Mouse (Mus musculus): Measurements from ENCODE around the gene Kirrel2. TPM values are rescaled to one million over a fixed set of nuclear protein-coding genes. Genes with fewer than 3 reads are reported as not detected.

The Kirrel2 gene
- polyA plus RNA-seq, 1 experiment from 2014 or later, result 7.3 TPM

DNA sequence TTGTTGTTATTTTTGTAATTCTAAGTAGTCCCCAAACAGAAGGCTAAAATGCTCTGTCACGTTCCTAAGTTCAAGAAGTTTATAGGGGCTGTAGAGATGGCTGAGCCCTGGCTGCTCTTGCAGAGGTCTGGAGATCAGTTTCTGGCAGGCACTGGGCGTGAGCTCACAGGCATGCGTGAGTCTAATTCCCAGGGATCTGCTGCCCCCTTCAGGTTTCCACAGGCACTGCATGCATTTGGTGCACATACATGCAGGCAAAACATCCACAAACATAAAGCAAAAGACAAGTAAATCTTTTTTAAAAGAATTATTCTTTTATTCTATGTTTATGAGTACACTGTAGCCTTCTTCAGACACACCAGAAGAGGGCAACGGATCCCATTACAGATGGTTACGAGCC, 14.9 kb upstream of the Kirrel2 start:
- H3K36me3 ChIP-seq, result no peaks in the 10 kb centered on the region
- H3K9ac ChIP-seq, result no peak overlapping the region
- H3K4me1 ChIP-seq (replicated peaks), result peaks cover 2% of the 10 kb centered on the region
- peaks cover 9% of the 10 kb centered on the region for H3K27me3 ChIP-seq
- H3K27ac ChIP-seq (replicated peaks), result no peak overlapping the region
- no peak overlapping the region for H3K4me2 ChIP-seq
- no peaks in the 10 kb centered on the region for H3K9me3 ChIP-seq
- ATAC-seq (ENCODE audit: low FRiP score, low read depth), result no peak
- no peak overlapping the region for H3K4me3 ChIP-seq
- 47% methylated on average over 5 of the region's 5 CpGs for WGBS

DNA sequence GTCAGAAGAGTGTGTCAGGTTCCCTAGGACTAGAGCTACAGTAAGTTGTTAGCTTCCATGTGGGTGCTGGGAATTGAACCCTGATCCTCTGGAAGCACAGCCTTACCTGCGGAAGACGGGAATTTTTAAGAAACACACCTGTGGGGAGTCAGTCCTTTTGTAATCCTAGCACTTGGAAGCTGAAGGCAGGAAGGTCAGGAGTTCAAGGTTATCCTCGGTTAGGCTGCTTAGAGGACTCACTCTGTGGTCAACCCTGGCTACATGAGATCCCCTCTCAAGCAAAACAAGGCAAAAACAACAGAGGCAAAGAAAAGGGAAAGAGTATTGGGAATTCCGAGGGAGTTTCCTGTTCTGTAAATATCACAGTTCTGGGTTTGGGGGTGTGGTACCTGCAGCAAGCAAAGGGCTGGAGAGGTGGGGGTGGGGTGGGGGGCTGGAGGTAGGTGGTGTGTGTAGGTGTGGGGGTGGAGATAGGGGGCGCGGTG, 7.4 kb upstream of the Kirrel2 start:
- no peaks in the 10 kb centered on the region for H3K36me3 ChIP-seq
- H3K27ac ChIP-seq (replicated peaks), result no peak overlapping the region
- ATAC-seq (ENCODE audit: low FRiP score, low read depth), result no peak
- no peak overlapping the region for H3K4me2 ChIP-seq
- H3K4me3 ChIP-seq, result no peak overlapping the region
- H3K27me3 ChIP-seq, result peaks cover 65% of the 10 kb centered on the region
- H3K9ac ChIP-seq, result no peak overlapping the region
- no peaks in the 10 kb centered on the region for H3K9me3 ChIP-seq
- no peaks in the 10 kb centered on the region for H3K4me1 ChIP-seq (replicated peaks)
- WGBS, result 20% methylated on average over 6 of the region's 6 CpGs

DNA sequence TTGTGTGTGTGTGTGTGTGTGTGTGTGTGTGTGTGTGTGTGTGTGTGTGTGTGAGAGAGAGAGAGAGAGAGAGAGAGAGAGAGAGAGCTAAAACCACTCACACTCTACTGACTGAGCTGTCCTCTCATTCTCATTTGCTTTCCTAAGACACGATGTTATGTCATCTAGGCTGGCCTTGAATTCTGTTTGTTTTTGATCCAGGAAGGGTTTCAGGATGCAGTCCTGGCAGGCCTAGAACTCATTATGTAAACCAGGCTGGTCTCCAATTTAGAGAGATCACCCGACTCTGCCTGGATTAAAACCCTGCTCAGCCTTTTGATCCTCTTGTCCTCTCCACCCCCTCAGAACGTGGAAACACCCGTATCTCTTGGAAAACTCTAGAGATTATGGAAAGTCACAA, 6.5 kb upstream of the Kirrel2 start:
- no peaks in the 10 kb centered on the region for H3K9me3 ChIP-seq
- peaks cover 69% of the 10 kb centered on the region for H3K27me3 ChIP-seq
- H3K4me3 ChIP-seq, result no peak overlapping the region

DNA sequence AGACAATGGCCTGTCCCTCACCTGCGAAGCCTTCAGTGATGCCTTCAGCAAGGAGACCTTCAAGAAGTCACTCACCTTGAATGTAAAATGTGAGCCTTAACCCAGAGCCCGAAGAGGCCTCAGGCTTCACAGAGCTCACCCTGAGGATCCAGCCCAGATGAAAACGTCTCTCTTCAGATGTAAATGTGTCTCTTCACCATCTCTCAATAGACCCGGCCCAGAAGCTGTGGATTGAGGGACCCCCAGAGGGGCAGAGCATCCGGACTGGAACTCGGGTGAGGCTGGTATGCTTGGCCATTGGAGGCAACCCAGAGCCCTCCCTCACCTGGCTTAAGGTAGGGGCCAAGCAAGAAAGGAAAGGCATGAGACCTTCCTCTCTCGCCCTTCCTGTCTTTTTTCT, 6.1 kb upstream of the Kirrel2 start:
- Histone ChIP-seq H3K9me3 (no peaks in the 10 kb centered on the region), H3K4me2 (no peak overlapping the region), H3K36me3 (no peaks in the 10 kb centered on the region), H3K27me3 (peaks cover 70% of the 10 kb centered on the region), H3K4me1 (replicated peaks) (peaks cover 1% of the 10 kb centered on the region; the same call in 1 of the 2 replicates), H3K27ac (replicated peaks) (no peak overlapping the region), H3K4me3 (no peak overlapping the region), H3K9ac (no peak overlapping the region)
- WGBS, result 28% methylated on average over 7 of the region's 7 CpGs
- ATAC-seq (ENCODE audit: low FRiP score, low read depth), result no peak

More for the DNA sequence above, 6.5 kb upstream of the Kirrel2 start:
- H3K9ac ChIP-seq, result no peak overlapping the region
- ATAC-seq (ENCODE audit: low FRiP score, low read depth), result no peak
- no peak overlapping the region for H3K27ac ChIP-seq (replicated peaks)
- no peaks in the 10 kb centered on the region for H3K36me3 ChIP-seq
- no peaks in the 10 kb centered on the region for H3K4me1 ChIP-seq (replicated peaks)
- no peak overlapping the region for H3K4me2 ChIP-seq
- WGBS, result 31% methylated on average over 4 of the region's 4 CpGs

DNA sequence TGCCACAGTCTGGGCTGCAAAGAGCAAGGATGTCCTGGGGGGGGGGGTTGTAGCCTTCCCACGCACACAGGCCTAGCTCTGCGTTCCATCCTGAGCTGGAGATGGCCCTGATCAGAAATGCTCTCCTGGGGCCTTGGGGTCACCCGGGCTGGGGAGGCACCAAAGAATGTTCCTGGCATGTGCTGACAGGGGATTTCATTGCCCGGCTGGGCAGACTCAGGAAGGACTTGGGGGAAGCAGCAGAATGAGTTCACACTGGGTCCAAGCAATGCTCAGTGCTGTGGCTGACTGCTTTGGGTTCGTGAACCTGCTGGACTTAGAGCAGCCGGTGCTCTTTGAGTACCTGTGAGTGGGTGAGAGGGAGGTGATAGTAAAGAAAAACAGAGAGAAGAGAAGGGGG, 2.0 kb upstream of the Kirrel2 start:
- peaks cover 25% of the 10 kb centered on the region for H3K4me1 ChIP-seq (replicated peaks)
- H3K4me3 ChIP-seq, result no peak overlapping the region
- whole genome bisulfite sequencing, result 27% methylated on average over 6 of the region's 6 CpGs
- H3K4me2 ChIP-seq, result no peak overlapping the region
- H3K9ac ChIP-seq, result no peak overlapping the region
- no peak overlapping the region for H3K27ac ChIP-seq (replicated peaks)
- H3K36me3 ChIP-seq, result no peaks in the 10 kb centered on the region
- no peaks in the 10 kb centered on the region for H3K9me3 ChIP-seq
- peaks cover 55% of the 10 kb centered on the region for H3K27me3 ChIP-seq
- no peak for ATAC-seq (ENCODE audit: low FRiP score, low read depth)

DNA sequence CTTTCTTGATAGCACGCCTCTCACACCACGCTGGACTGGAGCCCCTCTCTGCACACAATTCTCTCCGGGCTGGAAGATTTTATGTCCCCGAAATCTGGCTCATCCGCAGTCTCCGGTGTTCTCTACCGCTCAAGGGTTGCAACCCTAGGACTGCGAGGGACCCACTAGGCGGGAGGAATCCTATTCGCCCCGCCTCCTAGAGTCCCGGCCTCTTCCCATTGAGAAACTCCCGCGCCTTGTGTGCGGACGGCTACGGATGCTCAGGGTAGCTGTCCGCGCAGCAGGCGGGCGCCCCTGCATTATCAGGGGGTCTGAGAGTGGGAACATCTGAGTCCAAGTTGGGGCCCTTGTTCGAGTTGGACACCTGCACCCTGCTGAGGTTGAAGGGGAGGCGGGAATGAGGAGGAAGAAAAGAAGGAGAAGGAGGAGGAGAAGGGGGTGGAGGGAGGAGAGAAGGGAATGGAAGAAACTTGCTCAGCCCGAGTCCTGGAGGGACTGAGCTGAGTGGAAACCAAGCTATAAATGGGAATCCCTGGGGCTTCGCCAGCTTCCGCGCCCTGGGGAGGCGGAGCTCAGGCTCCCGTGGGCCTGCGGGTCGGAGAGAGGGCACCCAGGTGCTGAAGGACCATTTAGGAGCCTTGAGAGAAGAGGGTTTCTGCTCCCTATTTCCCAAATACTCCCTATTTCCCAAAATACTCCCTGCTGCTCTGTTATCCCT, 420 bp downstream of the Kirrel2 start:
- Histone ChIP-seq H3K9ac (peak overlapping the region; percentile 36), H3K27me3 (peaks cover 60% of the 10 kb centered on the region)
- ATAC-seq (ENCODE audit: low FRiP score, low read depth), result peak; percentile 33; the same call in 1 of the 2 replicates

DNA sequence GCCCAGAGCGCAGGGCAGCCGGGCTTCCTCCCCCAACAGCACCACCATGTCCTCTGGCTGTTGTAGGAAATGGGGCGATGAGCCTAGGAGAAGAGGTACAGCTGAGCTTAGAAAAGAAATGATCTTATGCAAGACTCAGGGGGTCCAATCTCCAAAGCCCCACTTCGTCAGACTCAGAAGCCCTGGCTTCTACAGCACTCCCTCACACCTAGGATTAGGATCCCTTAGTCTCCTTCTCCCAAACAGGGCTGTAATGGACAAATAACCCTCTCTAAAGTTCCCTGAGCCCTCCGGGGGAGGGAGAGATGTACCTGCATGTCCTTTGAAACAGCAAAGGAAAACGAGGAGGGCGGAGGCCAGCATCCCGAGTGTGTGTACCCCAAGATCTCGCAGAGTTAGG, 1.0 kb downstream of the Kirrel2 start:
- Histone ChIP-seq H3K4me1 (replicated peaks) (peaks cover 35% of the 10 kb centered on the region), H3K36me3 (no peaks in the 10 kb centered on the region), H3K9ac (no peak overlapping the region), H3K4me2 (peak overlapping the region; percentile 63), H3K9me3 (no peaks in the 10 kb centered on the region), H3K27me3 (peaks cover 61% of the 10 kb centered on the region), H3K4me3 (peak overlapping the region; percentile 32), H3K27ac (replicated peaks) (no peak overlapping the region)
- WGBS, result under 1% methylated on average over 9 of the region's 9 CpGs
- no peak for ATAC-seq (ENCODE audit: low FRiP score, low read depth)

More for the DNA sequence above, 420 bp downstream of the Kirrel2 start:
- Histone ChIP-seq H3K4me2 (peak overlapping the region; percentile 63), H3K4me3 (peak overlapping the region; percentile 32), H3K9me3 (no peaks in the 10 kb centered on the region), H3K36me3 (no peaks in the 10 kb centered on the region), H3K27ac (replicated peaks) (peak overlapping the region; percentile 34), H3K4me1 (replicated peaks) (peaks cover 35% of the 10 kb centered on the region)
- WGBS, result under 1% methylated on average over 31 of the region's 31 CpGs

DNA sequence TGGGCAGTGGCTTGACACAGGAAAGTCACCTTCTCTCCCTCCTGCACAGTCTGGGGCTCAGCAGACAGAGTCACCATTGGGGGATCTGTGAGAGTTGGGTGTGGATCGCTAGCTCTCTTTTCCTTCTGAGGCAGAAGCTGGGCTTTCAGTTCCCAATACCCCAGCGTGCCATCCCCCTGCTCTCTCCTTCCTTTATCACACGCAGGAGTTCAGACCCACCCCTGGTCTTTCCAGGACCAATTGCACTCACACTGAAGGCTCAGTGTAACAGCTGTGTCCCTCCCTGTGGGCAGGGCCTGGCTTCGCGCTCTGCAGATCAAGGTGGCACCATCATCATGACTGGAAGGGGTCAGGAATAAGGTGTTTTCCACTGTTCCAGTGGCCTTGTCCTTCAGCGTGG, 3.2 kb downstream of the Kirrel2 start:
- peaks cover 35% of the 10 kb centered on the region for H3K4me1 ChIP-seq (replicated peaks)
- no peak for ATAC-seq (ENCODE audit: low FRiP score, low read depth)
- no peaks in the 10 kb centered on the region for H3K9me3 ChIP-seq
- H3K27ac ChIP-seq (replicated peaks), result no peak overlapping the region
- WGBS, result 9% methylated on average over 6 of the region's 6 CpGs
- H3K4me2 ChIP-seq, result peak overlapping the region; percentile 42
- peaks cover 49% of the 10 kb centered on the region for H3K27me3 ChIP-seq
- no peak overlapping the region for H3K9ac ChIP-seq
- no peaks in the 10 kb centered on the region for H3K36me3 ChIP-seq
- peak overlapping the region; percentile 20; the same call in 1 of the 2 replicates for H3K4me3 ChIP-seq

DNA sequence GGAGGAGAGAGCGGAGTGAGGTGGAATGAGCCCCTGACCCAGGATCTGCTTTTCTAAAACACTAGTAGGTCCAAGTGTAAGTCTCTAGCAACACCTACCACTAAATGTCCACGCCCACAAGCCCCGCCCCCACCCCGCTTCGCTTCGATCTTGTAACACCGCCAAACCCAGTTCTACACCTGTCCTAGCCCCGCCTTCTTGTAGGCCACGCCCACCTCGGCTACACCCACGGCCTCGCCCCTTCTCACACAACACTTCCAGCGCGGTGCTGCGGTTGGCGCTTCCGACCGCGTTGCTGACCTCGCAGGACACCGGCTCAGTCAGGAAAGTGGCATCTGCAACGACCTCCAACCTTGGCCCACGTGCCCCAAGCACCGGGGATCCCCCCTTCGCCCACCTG, 3.7 kb downstream of the Kirrel2 start:
- peaks cover 35% of the 10 kb centered on the region for H3K4me1 ChIP-seq (replicated peaks)
- H3K36me3 ChIP-seq, result no peaks in the 10 kb centered on the region
- H3K27me3 ChIP-seq, result peaks cover 49% of the 10 kb centered on the region
- H3K9ac ChIP-seq, result no peak overlapping the region
- 3% methylated on average over 25 of the region's 25 CpGs for WGBS
- no peak overlapping the region for H3K27ac ChIP-seq (replicated peaks)
- peak overlapping the region; percentile 20 for H3K4me3 ChIP-seq
- peak overlapping the region; percentile 42 for H3K4me2 ChIP-seq
- ATAC-seq (ENCODE audit: low FRiP score, low read depth), result no peak
- no peaks in the 10 kb centered on the region for H3K9me3 ChIP-seq

DNA sequence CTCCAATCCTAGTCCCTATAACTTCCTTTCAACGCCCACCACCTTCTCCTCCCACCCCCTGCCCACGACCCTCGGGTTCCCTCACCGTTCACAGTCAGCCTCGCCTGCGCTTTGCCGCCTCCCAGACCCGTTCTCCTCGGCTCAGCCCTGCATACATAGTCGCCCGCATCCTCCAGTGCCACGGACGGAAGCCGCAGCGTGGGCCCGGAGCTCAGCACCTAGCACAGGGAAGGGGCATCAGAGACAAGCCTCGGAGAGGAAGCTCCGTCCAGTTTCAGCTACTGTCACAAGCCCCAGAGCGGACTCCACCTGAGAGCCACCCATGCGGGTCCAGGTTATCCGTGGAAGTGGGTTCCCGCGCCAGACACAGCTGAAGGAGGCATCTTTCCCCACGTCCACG, 4.2 kb downstream of the Kirrel2 start:
- WGBS, result 15% methylated on average over 25 of the region's 25 CpGs
- H3K4me2 ChIP-seq, result peak overlapping the region; percentile 42
- peaks cover 44% of the 10 kb centered on the region for H3K27me3 ChIP-seq
- H3K4me1 ChIP-seq (replicated peaks), result peaks cover 32% of the 10 kb centered on the region
- no peaks in the 10 kb centered on the region for H3K36me3 ChIP-seq
- H3K9ac ChIP-seq, result no peak overlapping the region
- no peak overlapping the region for H3K27ac ChIP-seq (replicated peaks)
- peak overlapping the region; percentile 20 for H3K4me3 ChIP-seq
- no peaks in the 10 kb centered on the region for H3K9me3 ChIP-seq
- no peak for ATAC-seq (ENCODE audit: low FRiP score, low read depth)

DNA sequence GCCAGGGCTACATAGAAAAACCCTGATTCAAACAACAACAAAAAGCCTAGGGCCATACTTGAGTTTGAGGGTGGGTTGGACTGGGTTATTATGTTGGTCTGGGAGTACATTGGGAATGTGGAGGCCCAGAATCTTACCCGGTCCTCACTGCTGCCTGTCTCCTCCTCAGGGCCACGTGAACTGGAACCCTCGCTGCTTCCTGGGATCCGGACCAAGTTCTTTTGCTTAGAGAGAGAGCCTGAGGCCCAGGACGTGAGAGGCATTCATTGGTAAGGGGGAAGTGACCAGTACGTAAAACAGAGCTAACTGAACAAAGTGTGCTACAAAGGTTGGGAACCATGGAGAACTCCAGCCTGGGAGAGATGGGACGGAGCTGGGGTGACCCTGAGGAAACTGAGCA, 7.2 kb downstream of the Kirrel2 start:
- Histone ChIP-seq H3K27me3 (peaks cover 30% of the 10 kb centered on the region), H3K36me3 (no peaks in the 10 kb centered on the region), H3K4me1 (replicated peaks) (peaks cover 17% of the 10 kb centered on the region), H3K9me3 (no peaks in the 10 kb centered on the region), H3K4me3 (no peak overlapping the region), H3K9ac (no peak overlapping the region), H3K27ac (replicated peaks) (no peak overlapping the region), H3K4me2 (no peak overlapping the region)
- ATAC-seq (ENCODE audit: low FRiP score, low read depth), result no peak
- 78% methylated on average over 7 of the region's 7 CpGs for WGBS

DNA sequence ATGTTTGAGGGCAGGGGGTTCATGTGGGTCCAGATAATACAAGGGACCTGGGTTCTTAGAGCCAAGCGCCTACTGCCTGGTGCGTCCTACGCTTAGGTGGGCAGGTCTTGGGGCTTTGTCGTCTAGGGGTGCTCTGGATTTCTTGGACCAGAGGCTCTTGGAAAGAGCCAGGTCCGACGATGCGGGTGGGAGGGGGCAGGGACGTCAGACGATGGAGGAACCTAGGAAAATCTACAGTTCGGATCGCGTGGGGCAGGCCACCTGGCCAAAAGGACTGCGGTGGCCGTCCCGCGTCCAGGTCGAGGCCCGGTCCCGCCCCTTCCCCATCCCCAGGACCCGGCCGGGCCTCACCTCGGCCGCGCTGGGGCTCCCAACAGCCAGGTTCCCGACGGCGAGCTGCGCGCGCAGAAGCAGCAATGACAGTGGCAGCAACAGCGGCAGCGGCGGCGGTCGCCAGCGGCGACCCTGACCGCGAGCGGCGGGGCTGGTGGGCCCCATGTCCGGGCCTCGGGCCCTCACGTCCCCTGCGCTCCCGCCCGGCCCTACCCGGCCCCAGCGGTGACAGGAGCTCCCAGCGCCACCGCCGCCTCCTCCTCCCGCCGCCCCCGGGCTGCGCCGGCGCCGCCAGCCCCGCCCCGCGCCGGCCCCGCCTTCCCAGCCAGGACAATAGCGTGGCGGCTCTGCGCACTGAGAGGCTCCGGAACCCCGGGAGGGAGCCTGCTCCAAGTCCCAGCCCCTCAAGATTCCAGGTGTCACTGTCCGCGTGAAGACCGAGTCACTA, 12.3 kb downstream of the Kirrel2 start, which contains the start of gene Aplp1:
Gene Aplp1, minus strand, starts transcription at position 565 of the 781 bp plus-strand sequence.
- Histone ChIP-seq H3K36me3 (peaks cover 21% of the 10 kb centered on the region), H3K27me3 (no peaks in the 10 kb centered on the region), H3K27ac (replicated peaks) (peak within 1 kb of the TSS; percentile 99), H3K9ac (peak within 1 kb of the TSS; percentile 94), H3K4me1 (replicated peaks) (peaks cover 28% of the 10 kb centered on the region), H3K4me3 (peak within 1 kb of the TSS; percentile 90), H3K4me2 (peak within 1 kb of the TSS; percentile 86), H3K9me3 (no peaks in the 10 kb centered on the region)
- peak; percentile 89 for ATAC-seq (ENCODE audit: low FRiP score, low read depth)
- WGBS, result under 1% methylated on average over 57 of the region's 72 CpGs

Data from hindbrain, embryonic 15.5 days (tissue).